Mouse (Mus musculus): Measurements from ENCODE around the gene Stard5.

Gene Stard5

DNA sequence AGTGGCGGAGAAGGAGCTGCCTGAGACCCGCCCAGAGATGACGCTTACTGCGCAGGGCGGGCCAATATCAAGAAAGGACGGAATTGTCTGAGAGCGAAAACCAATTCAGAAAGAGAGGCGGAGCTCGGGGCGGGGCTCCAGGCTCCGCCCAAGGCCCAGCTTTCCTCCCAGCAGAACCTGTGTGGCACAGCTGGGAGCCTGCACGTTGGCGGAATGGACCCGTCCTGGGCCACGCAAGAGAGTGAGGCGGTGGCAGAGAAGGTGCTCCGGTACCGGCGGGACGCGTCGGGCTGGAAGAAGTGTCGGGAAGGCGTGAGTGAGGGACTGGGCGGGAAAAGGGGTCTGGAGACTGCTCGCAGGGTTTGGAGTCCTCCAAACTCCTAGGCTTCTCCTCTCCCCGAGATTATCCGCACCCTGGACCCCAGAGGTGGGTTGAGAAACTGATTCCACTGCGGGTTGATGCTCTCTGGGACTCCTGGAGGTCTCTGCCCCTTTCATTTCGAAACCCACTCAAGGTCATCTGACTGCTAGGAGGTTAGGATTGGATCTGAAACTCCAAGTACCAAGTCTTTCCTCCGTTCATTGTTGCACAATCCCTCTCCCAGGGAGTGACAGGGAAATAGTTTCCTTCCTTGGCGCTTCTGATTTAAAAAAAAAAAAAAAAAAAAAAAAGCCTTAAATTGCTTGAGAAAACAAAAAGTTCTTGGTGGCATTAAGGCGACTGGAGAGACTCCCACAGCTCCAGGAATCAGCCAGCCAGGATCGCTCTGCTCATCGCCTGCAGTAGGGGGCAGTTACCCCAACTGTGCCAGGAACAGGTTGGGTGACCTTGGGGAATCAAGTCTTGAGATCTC, at the start of gene Stard5:
TSS of gene Stard5 (plus strand) at position 132 of the 854 bp plus-strand sequence.
- peak; percentile 73 for DNase-seq (ENCODE audit: extremely low spot score, low read depth, low spot score)

DNA sequence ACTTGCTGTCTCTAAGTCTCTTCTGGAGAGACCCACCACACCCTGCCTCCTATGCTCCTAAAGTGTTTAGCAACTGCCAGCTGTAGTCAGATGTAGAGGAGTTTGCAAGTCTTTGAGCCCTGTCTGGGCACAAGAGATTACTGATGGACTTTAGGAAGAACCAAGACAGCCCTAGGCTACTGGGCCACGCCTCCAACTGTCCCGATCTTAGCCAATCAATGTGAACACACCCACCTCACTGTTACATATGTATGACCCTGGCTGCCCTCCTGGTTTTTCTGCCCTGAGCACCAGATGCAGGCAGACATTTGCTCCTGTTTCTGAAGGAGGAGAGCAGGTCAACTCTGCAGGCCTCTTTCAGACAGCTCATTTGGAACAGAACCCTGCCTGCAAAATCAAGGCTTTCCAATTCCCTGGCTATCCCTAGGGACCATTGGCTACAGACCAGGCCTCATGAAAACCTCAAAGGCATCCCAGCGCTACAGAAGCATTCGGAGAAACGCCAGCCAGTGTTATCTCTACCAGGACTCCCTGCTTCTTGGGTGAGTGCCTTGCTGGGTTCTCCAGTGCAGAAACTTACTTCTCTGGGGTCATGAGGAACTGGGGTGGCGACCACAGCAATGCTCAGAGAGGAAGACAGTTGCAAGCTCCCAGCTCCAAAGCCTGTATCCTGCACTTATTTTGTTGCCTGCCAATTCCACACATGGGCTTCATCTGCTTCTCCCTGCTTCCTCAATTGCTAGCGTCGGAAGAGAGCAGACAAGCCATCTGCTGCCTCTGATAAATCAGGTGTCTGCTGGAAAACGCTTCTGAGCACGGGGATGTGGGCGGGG, 46.9 kb upstream of the Stard5 start, which contains the start of gene Tmc3:
TSS of gene Tmc3 (plus strand) at position 289 of the 833 bp plus-strand sequence.
- DNase-seq (ENCODE audit: extremely low spot score, low read depth, low spot score): no peak

DNA sequence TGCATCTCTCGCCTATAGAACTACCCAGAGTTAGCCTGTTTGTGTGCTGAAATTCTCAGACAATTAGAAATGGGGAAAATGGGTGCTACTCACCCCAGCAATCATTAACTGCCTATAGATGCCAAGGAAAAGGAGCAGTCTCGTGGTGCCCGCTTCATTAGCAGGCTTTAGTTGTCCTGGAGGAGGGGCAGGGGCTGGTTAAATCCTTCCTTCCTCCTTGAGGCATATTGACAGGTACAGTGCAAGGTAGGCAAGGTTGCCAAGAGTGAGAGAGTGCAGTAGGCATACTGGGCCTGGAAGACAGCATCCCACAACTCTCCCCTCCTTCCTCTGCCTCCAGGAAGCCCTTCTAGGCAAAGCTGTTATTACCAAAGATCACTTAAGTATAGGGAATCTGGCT, 37.7 kb upstream of the Stard5 start:
- DNase-seq (ENCODE audit: extremely low spot score, low read depth, low spot score): no peak

DNA sequence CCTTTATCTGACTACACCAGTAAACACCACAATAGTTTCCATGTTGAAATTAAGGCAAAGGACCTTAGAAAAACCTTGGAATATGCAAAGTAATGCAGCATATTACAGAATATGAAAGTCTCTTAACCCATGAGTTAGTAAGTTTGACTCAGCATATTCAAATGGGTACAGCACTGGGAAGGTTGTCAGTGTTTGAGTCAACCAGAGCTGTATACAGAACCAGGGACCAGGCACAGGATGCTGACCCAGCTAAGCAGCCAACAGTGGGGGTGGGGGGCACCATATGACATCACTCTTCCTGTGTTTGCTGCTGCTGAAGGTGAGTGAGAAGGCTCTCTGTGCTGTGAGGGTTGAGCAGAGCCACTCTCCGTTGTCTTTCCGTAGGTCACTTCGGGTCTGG, 34.7 kb upstream of the Stard5 start:
- DNase-seq (ENCODE audit: extremely low spot score, low read depth, low spot score): no peak

DNA sequence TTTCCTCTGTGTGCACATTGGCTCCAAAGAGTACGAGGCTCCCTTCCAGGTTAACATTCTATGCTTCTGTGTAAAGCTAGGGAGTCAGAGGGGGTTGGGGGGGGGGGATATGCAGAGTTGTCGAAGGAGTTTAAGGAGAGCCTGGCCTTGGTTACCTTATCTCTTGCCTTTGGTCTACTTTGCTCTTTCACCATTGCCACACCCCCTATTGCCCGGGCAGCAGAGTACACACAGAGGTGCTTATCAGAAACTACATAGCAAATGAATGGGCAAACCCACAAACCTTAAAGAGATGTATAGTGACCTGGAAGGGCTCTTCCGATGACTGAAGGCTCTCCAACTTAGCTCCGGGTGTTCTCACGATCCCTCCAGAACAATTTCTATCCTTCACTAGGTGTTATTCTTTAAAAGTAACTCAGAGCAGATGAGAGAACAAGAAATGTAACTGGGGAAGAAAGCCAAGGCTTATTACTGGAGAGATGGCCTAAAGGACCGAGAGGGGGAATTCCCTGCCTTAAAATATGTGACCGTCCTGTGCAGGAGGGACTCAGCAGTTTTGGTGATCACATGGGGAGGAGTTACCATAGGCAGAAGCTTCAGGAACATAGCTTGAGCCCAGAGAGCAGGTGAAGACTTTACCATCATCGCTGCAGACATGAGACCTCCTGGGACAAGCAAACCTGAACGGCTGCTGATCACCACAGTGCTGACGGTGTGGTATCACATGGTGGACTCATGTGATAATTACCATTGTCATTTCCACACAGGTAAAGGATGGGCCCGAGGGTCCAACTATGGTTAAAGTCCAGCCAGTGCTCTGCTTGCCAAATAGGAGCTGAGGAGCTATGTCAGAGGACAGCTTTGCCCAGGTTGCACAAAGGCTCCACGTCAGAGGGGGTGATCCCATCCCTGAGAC, 32.5 kb upstream of the Stard5 start:
- DNase-seq (ENCODE audit: extremely low spot score, low read depth, low spot score): no peak

DNA sequence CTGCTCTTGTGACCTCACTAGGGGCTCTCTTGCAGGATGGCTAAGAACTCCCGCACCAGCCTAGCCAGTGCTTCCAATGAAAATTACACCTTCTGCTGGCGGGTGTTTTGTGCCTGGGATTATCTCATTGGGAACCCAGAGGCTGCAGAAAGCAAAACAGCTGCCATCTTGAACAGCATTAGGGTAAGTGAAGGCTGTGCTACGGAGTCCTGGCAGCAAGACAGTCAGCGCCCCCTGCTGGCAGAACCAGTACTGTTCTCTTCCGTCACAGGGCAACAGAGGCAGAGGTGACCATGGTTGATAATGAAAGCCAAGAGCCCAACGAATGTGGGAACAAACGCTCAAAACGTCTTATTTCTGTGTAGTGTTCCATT, 31.9 kb upstream of the Stard5 start:
- DNase-seq (ENCODE audit: extremely low spot score, low read depth, low spot score): peak; percentile 16

DNA sequence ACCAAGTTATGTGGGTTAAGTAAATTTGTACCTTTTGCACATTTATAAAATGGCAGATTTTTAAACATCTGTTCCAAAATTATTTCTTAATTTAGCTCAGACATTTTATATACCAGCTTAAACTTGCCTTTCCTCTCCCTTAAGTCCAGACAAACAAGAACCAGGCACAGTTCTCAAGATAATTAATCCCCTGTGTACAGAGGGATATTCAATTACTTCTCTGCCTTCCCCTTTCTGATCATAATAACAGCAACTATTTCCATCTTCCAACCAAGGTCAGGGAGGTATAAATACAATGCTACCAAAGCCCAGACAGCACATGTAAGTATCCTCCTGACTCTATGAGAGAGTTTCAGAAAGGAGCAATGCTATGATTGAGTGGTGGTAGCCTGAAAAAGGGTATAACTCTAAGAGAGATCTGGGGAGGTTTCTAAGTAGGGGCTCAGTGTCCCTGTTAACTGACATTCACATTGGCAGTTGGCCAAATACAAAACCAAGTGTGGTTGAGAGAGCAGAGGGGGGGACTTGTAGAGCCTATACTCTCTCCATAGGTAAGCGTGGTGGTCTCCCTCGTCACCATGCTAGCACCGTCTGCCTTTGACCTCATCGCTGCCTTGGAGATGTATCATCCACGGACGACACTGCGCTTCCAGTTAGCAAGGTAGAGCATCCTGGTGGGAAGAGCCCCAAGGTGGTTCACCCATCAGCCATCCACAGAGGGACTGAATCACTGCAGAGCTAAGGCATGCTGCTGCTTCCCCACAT, 27.4 kb upstream of the Stard5 start:
- no peak for DNase-seq (ENCODE audit: extremely low spot score, low read depth, low spot score)

DNA sequence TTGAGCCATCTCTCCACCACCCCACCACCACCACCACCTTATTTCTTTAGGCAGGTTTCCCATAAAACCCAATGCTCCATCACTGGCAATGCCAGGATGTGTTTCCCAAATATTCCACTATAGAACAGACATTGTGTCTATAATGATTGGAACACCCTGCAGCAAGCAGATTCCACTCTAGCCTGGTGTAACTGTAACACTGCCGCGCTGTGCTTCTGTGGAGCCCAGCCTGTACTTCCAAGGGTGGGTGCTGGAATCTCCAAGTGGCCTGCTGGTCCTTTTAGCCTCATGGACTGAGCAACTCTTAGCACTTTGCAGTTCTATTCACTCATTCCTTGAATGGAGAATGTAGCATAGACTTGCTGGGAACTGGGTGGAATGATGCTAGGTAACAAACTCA, 25.0 kb upstream of the Stard5 start:
- DNase-seq (ENCODE audit: extremely low spot score, low read depth, low spot score): no peak

DNA sequence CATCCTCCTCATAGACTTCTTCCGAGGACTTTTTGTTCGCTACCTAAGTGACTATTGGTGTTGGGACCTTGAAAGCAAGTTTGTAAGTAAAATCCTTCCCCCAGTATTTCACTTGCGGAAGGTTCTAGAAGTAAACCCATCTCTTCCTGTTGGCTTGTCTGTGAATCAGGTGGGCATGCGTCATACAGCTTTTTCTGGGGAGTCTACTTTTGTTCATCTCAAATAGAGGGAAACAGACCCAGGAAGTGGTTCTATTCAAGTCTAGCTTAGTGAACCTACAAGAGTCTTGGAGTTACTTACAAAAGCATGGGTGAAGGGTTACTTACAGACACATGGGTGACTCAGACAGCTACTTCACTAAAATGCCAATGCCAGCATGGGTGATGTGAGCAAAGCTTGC, 21.9 kb upstream of the Stard5 start:
- DNase-seq (ENCODE audit: extremely low spot score, low read depth, low spot score): no peak

DNA sequence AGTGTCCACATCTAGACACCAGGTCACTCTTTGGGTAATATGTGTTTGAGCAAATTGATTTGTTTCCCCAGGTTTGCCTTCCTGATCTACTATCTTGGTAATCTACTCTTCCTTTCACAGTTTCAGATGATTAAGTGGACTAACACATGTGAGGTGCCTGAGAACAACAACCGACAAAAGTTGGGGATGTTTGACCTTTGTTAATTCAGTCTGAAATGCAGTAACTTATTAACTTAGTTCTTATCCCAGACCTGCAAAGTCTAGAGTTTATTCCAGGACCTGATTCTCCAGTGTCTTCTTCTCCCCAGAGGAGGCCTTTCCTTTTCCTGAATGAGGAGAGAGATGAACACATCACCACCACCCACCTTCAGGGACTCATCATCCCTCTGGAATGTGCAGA, 19.9 kb upstream of the Stard5 start:
- no peak for DNase-seq (ENCODE audit: extremely low spot score, low read depth, low spot score)

DNA sequence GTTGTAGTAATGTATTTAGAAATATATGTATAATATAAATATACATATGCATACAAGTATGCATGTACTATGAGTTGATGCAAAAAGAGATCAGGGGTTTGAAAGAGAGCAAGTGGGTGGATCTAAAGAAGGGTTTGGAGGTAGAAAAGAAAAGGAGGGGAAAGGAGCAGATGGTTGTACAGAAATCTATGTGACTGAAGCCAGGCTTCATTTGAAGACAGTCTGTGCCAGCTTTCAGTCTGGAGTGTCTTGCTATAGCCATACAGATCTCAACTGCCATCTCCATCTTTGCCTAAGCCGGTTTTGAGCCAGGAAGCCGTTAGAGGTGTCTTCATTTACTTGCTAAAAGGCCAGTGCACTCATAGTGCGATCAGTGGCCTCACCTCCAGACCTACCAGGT, 16.5 kb upstream of the Stard5 start:
- no peak for DNase-seq (ENCODE audit: extremely low spot score, low read depth, low spot score)

DNA sequence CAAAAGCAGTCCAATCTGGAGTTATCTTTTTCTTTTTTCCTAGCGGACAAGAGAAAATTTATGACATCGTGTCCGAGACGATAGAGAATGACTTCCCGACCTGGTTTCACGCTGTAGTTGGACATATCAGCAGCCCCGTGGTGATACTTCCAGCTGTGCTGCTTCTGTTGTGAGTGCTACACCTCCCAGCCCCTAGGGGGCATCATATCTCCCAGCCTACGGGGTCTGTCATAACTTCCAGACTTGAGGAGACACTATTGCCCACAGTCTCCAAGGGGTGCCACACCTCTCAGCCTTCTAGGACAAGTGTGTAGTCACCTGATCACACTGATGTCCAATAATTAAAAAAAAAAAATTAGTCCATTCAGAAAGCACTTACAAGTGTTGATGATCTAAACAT, 15.9 kb upstream of the Stard5 start:
- DNase-seq (ENCODE audit: extremely low spot score, low read depth, low spot score): no peak

DNA sequence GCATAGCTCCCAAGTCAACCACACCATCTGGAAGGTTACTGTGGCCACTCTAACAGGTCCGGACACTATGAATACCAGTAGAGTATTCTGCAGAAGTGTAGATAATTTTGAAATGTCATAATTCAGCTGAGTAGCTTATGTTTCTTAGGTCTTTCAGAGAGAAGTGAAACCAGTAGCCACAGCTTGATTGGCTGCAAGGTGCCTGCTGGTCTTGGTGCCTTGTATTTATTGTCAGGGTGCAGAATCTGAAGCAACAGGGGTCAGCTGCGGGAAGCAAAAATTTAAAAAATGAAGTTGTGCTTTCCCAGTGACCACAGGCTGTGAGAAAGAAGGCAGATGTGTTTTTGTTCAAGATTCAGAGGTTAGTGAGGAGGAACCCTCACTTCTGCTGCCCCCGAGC, 15.5 kb upstream of the Stard5 start:
- no peak for DNase-seq (ENCODE audit: extremely low spot score, low read depth, low spot score)

DNA sequence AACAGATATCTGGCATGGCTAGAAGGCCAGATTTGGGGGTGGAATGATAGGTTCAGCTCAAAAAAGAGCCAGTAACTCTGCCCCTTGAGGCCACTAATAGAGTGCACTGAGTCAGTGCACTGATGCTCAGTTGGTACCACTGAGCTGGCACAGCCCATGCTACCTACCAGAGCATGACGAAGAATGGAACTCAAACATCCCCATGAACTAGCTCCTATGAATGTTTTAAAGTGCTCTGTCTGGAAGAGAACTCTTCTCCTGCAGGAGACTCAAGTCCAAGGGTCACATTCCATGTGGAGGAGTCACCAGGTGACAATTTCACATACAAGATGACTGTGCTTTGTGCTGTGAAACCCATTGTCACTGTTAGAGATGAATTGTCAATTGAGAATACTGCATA, 13.1 kb upstream of the Stard5 start:
- DNase-seq (ENCODE audit: extremely low spot score, low read depth, low spot score): no peak

DNA sequence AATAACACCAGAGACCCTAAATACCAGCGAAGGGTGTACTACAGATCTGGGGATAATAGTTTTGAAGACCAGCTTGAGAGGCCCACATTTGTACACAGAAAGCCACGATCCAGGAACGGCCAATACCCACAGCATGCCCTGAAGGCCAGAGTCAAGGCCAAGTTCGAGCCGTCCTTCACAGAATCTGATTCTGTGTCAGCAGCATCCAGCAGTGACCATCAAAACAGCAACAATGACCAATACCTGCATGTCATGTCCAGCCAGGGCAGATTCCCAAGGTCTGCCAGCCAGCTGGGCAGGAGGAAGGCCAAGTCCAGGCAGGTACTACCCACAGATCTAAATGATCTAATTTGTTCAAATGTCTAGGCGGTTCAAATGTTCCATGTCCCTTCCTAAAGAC, 9.2 kb upstream of the Stard5 start:
- no peak for DNase-seq (ENCODE audit: extremely low spot score, low read depth, low spot score)

DNA sequence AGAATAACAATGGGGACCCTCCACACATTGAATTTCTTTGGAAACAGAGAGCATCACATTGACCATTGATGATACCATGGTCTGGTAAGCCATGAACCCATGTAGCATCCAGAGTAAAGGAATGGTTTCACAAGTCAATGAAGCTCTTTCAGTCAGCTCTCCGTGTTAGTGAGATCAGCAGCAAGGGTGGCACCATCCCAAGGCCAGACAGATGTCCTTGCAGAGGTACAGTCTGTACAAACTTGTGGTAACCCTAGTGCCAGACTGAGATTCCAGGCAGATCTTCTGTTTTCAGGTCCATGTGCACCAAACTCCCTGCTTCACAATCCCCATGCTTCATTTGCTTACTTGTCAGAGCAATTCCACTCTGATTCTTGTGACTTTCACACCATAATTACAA, 7.7 kb upstream of the Stard5 start:
- no peak for DNase-seq (ENCODE audit: extremely low spot score, low read depth, low spot score)

DNA sequence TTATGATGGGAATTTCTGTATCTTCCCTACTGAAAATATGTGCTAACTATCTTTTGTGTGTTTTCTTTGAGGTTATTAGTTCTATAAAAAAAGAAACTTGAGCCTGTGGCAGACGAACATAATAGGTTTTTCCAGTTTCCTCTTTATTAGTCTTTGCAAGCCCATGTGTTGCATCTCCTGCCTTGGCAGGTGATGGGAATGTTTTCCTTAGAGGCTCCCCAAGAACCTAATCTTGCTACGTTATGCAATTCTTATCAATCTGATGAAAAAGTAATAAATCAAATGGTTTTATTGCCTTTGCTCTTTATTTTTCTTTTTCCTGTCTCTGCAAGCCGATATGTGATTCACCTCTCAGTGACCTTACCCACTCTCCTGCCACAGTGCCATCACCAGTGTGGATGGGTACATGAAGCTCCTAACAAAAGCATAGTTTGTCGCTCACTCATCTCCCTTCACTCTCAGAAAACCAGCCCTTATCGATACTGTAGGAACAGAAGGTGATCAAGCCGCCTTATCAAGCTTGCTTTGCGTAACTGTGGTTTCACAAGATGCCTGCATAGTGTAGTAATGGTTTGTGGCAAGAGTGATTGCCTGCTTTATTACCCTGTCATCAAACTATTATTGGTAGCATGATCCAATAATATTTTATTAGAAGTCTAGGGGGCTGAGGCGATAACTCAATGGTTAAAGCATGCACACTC, 5.1 kb upstream of the Stard5 start:
- DNase-seq (ENCODE audit: extremely low spot score, low read depth, low spot score): no peak

DNA sequence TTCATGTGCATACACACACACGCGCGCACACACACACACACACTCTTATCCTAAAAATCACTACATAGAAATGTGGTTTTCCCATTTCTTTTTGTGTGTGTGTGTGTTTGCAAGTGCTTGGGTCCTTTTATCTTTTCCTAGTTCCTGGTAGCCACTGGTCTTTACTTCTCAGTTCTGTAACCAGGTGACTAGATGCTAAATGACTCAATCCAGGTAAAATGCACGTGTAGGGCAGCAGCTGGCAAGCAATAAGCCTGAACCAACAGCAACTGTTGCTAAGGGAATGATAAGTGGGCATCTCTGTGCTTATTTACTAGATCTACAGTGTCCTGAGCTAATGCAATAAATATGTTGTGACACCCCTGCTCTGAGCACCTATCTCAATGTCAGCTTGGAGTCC, 4.4 kb upstream of the Stard5 start:
- no peak for DNase-seq (ENCODE audit: extremely low spot score, low read depth, low spot score)

DNA sequence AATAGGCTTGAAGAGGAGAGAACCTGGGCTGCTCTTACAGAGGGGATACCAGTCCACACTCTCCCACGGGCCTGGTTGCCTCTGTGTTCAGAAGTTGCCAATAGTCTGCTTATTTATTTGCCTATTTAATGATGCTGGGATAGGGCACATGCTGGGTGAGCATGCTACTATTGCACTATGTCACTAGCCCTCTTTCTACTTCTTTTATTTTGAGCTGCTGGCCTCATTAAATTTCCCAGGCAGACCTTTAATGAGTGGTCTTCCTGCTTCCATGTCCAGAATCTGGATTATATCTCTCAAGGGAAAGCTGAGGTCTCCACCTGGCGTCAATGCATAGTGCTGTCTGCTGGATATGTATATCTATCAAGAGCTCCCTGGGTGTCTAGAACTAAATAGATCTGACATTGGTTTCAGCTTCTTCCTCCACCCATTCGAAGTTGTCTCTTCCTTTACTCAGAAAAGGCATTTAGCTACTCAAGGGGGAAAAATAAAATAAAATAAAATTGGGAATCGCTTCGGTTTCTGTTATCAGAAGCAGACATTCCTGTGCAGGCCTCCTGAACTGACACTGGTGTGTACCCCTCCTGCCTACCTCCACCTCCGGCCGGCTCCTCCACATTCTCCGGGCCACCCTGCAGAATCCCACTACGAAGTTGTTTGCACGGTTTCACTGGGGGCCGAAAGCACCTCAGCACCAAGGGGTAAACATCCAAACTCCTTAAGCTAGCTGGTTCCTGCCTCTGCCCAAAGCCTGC, 509 bp upstream of the Stard5 start:
- DNase-seq (ENCODE audit: extremely low spot score, low read depth, low spot score): no peak

Measured in hindlimb bud, embryonic 11.5 days (tissue).